Mouse (Mus musculus) lung, embryonic 14.5 days (tissue): ENCODE measurements around the gene Cep41. TPM values are rescaled to one million over a fixed set of nuclear protein-coding genes. Genes with fewer than 3 reads are reported as not detected.
A peak's percentile ranks its signal among the peaks of the same experiment; 100 is the strongest.

Experiments used
- ATAC-seq: fragments of 200-750 bp; cut with Nextera tagmentation; 2 replicates; pipeline ENCODE4 v1.8.0; 2017; ENCODE audit warnings: mild to moderate bottlenecking, moderate TSS enrichment, moderate library complexity; ENCODE audit not compliant: insufficient read depth
- DNase-seq: peaks from one replicate; pipeline ENCODE4 v3.0.0-alpha.2; 2015
- H3K27ac ChIP-seq: fragments of 300-500 bp; sonication (generic); 2 replicates; pipeline ENCODE4 v1.5.1; 2014; ENCODE audit warnings: low read depth, mild to moderate bottlenecking, moderate library complexity
- H3K27me3 ChIP-seq: fragments of 300-500 bp; sonication (generic); 2 replicates; pipeline ENCODE4 v1.6.1; 2014; ENCODE audit warnings: low read length, control low read depth; ENCODE audit not compliant: insufficient read depth
- H3K36me3 ChIP-seq: fragments of 300-500 bp; sonication (generic); 2 replicates; pipeline ENCODE4 v1.6.1; 2014; ENCODE audit warnings: control low read depth; ENCODE audit not compliant: insufficient read depth
- H3K4me1 ChIP-seq: fragments of 300-500 bp; sonication (generic); 2 replicates; pipeline ENCODE4 v1.6.1; 2014; ENCODE audit warnings: antibody characterized with exemption, control low read depth; ENCODE audit not compliant: insufficient read depth
- H3K4me2 ChIP-seq: fragments of 300-500 bp; sonication (generic); 2 replicates; pipeline ENCODE4 v1.6.1; 2014; ENCODE audit warnings: mild to moderate bottlenecking
- H3K4me3 ChIP-seq: fragments of 300-500 bp; sonication (generic); 2 replicates; pipeline ENCODE4 v1.5.1; 2014; ENCODE audit warnings: low read depth, low read length
- H3K9ac ChIP-seq: fragments of 300-500 bp; sonication (generic); 2 replicates; pipeline ENCODE4 v1.6.1; 2014
- H3K9me3 ChIP-seq: fragments of 300-500 bp; sonication (generic); 2 replicates; pipeline ENCODE4 v1.6.1; 2016; ENCODE audit warnings: low read depth, low read length, control low read depth
- CTCF ChIP-seq: IDR thresholded peaks from 2 replicates; pipeline ENCODE4 v1.5.1; 2016; ENCODE audit warnings: antibody characterized with exemption, low read depth
- WGBS: fragments of 180-500 bp; shearing (Covaris S2); extraction: QIAGEN DNeasy Blood & Tissue Kit; methylation state at CpG from one replicate; pipeline ENCODE4 v1.1.7; 2014; 5-methylcytosine and 5-hydroxymethylcytosine counted together
- polyA plus RNA-seq: library from polyadenylated mRNA; unstranded; fragments of >200 nt; fragmentation: Nextera tagmentation; extraction: Ambion mirVana; gene quantifications from 2 replicates; pipeline ENCODE4 v1.2.1, GENCODE M21; 2014

Cep41 gene
- polyA plus RNA-seq, 1 experiment from 2014 or later = 12.8 TPM

- Histone ChIP-seq H3K27ac (peak overlapping the region; percentile 51), H3K27me3 (no peaks in the 10 kb centered on the region), H3K4me2 (no peak overlapping the region), H3K9ac (0 out of 2 replicates have a peak overlapping the region, but pooled peaks have one; percentile 14), H3K4me1 (peaks cover 6% of the 10 kb centered on the region; the same call in 1 of the 2 replicates), H3K9me3 (no peaks in the 10 kb centered on the region), H3K36me3 (no peaks in the 10 kb centered on the region), H3K4me3 (no peak overlapping the region)
- 46% methylated on average over 25 of the region's 25 CpGs for WGBS
- ATAC-seq (no peak), DNase-seq (peak; percentile 44)
- no peak for TF ChIP-seq CTCF
These were observed 17.1 kb upstream of the Cep41 start for GRCm38 (mm10) chr6:30710371-30711364.

- peak overlapping the region; percentile 67; the same call in 1 of the 2 replicates for H3K27ac ChIP-seq
- WGBS = 20% methylated on average over 6 of the region's 6 CpGs
- no peaks in the 10 kb centered on the region for H3K27me3 ChIP-seq
- DNase-seq (peak; percentile 81), ATAC-seq (0 out of 2 replicates have a peak, but pooled peaks have one; percentile 47)
- H3K4me1 ChIP-seq = peaks cover 9% of the 10 kb centered on the region; the same call in 1 of the 2 replicates
- no peak overlapping the region for H3K4me2 ChIP-seq
- no peaks in the 10 kb centered on the region for H3K36me3 ChIP-seq
- TF ChIP-seq CTCF = no peak
- no peaks in the 10 kb centered on the region for H3K9me3 ChIP-seq
- no peak overlapping the region for H3K9ac ChIP-seq
- H3K4me3 ChIP-seq = no peak overlapping the region
These were observed 15.6 kb upstream of the Cep41 start for GRCm38 (mm10) chr6:30709115-30709514.

- Histone ChIP-seq H3K27ac (peak overlapping the region; percentile 38; the same call in 1 of the 2 replicates), H3K4me1 (peaks cover 18% of the 10 kb centered on the region), H3K27me3 (no peaks in the 10 kb centered on the region), H3K4me3 (no peak overlapping the region), H3K9me3 (no peaks in the 10 kb centered on the region), H3K36me3 (no peaks in the 10 kb centered on the region), H3K4me2 (no peak overlapping the region), H3K9ac (no peak overlapping the region)
- DNase-seq (no peak), ATAC-seq (peak; percentile 16; the same call in 1 of the 2 replicates)
- TF ChIP-seq CTCF = no peak
- 68% methylated on average over 9 of the region's 9 CpGs for WGBS
These were observed 10.5 kb upstream of the Cep41 start for GRCm38 (mm10) chr6:30703977-30704602.

- Histone ChIP-seq H3K9ac (no peak overlapping the region), H3K9me3 (no peaks in the 10 kb centered on the region), H3K27ac (0 out of 2 replicates have a peak overlapping the region, but pooled peaks have one; percentile 2), H3K4me2 (no peak overlapping the region), H3K27me3 (no peaks in the 10 kb centered on the region), H3K36me3 (no peaks in the 10 kb centered on the region), H3K4me1 (peaks cover 18% of the 10 kb centered on the region), H3K4me3 (no peak overlapping the region)
- ATAC-seq (no peak), DNase-seq (no peak)
- WGBS = 42% methylated on average over 6 of the region's 6 CpGs
- TF ChIP-seq CTCF = no peak
These were observed 9.9 kb upstream of the Cep41 start for GRCm38 (mm10) chr6:30703476-30703875.

- Histone ChIP-seq H3K27ac (no peak overlapping the region), H3K4me1 (peaks cover 18% of the 10 kb centered on the region), H3K9me3 (no peaks in the 10 kb centered on the region), H3K9ac (no peak overlapping the region), H3K4me3 (no peak overlapping the region), H3K36me3 (no peaks in the 10 kb centered on the region), H3K27me3 (no peaks in the 10 kb centered on the region), H3K4me2 (no peak overlapping the region)
- 76% methylated on average over 6 of the region's 6 CpGs for WGBS
- no peak for ATAC-seq
- no peak for DNase-seq
- no peak for TF ChIP-seq CTCF
These were observed 9.3 kb upstream of the Cep41 start for GRCm38 (mm10) chr6:30702881-30703280.

- 22% methylated on average over 6 of the region's 6 CpGs for WGBS
- Histone ChIP-seq H3K9ac (no peak overlapping the region), H3K27ac (peak overlapping the region; percentile 72), H3K4me2 (peak overlapping the region; percentile 32; the same call in 1 of the 2 replicates), H3K4me1 (peaks cover 18% of the 10 kb centered on the region), H3K27me3 (no peaks in the 10 kb centered on the region), H3K36me3 (no peaks in the 10 kb centered on the region), H3K9me3 (no peaks in the 10 kb centered on the region), H3K4me3 (no peak overlapping the region)
- TF ChIP-seq CTCF = no peak
- DNase-seq (peak; percentile 75), ATAC-seq (peak; percentile 66; the same call in 1 of the 2 replicates)
These were observed 6.6 kb upstream of the Cep41 start for GRCm38 (mm10) chr6:30700182-30700581.

- Histone ChIP-seq H3K27me3 (no peaks in the 10 kb centered on the region), H3K9ac (no peak overlapping the region), H3K9me3 (no peaks in the 10 kb centered on the region), H3K4me3 (no peak overlapping the region), H3K36me3 (no peaks in the 10 kb centered on the region), H3K27ac (peak overlapping the region; percentile 75), H3K4me1 (peaks cover 16% of the 10 kb centered on the region), H3K4me2 (no peak overlapping the region)
- TF ChIP-seq CTCF = no peak
- 79% methylated on average over 4 of the region's 4 CpGs for WGBS
- DNase-seq (no peak), ATAC-seq (no peak)
These were observed 4.5 kb upstream of the Cep41 start for GRCm38 (mm10) chr6:30698036-30698435.
